Mouse (Mus musculus) cerebellum, postnatal 10 days (tissue): Measurements from ENCODE around the gene Vgll4.

Experiments
- DNase-seq, 2 experiments: peaks; one replicate each; pipeline ENCODE4 v3.0.0; 2021; ENCODE audit warnings: mixed read lengths in 2 of 2

Gene Vgll4

GRCm38 (mm10) chr6:114969213-114970120 is at the start of gene Vgll4:
Gene Vgll4 (minus strand): TSS chr6:114969994.
- DNase-seq = peak; percentile 77 to 79

DNA sequence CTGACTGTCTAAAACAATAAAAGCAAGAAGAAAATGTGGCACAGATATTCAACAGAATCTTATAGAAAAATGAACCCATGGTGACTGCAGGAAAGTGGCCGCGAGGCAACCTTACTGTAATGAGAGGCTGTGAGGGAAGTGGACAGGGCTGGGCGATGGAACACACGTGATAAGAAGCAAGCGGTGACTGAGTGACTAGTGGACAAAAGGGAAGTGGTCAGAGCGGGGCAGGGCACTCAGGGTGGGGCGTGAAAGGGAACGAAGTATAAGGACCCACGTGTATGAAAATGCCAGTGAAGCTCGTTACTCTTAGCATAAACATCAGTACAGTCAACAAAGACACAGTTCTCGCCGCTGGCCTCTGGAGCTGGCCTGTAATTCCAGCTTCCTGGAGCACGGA is 45.7 kb upstream of the Vgll4 start:
- no peak for DNase-seq

- DNase-seq = no peak
Measured at GRCm38 (mm10) chr6:115013574-115013973, 43.8 kb upstream of the Vgll4 start.

DNA sequence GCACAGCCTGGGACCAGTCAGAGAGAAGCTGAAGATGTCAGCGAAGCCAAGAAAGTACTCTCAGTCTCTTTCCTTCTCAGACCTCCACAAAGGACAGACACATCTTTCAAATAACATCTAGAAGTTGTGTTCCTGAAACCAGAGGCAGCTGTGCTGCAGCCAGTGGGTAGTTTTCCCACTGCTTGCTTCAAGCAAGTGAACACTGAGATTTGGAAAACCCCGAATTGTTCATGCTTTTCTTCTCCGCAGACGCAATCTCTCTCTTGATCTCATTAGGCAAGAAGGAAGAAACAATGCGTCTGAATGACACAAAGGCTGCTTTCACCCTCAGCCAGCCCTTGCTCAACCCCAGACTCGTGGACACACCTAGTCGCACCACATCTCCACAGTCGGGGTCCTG is 42.0 kb upstream of the Vgll4 start:
- no peak for DNase-seq

GRCm38 (mm10) chr6:115010815-115011214 is 41.0 kb upstream of the Vgll4 start:
- no peak for DNase-seq

GRCm38 (mm10) chr6:115010304-115010703 is 40.5 kb upstream of the Vgll4 start:
- DNase-seq = no peak

- peak; percentile 90 to 93 for DNase-seq
Measured at GRCm38 (mm10) chr6:115007728-115008127, 37.9 kb upstream of the Vgll4 start.

DNA sequence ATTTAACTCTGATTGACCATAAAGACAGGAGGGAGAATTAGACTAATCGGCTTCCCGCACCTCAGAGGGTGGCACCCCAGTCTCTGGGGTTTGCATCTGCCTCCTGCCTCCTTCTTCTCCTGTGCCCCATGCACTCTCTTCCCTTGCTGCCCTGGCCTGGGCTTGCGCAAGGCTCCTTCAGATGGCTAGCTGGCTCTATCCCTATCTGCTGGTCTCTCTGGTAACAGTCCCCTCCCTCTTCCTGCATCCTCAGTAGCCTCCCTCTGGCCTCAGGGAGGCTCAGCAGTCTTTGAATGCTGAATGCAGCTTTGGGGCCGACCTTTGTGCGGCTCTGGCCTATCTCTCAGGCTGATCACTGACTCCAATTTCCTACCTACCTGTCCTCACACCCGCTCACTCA is 37.2 kb upstream of the Vgll4 start:
- no peak for DNase-seq

DNA sequence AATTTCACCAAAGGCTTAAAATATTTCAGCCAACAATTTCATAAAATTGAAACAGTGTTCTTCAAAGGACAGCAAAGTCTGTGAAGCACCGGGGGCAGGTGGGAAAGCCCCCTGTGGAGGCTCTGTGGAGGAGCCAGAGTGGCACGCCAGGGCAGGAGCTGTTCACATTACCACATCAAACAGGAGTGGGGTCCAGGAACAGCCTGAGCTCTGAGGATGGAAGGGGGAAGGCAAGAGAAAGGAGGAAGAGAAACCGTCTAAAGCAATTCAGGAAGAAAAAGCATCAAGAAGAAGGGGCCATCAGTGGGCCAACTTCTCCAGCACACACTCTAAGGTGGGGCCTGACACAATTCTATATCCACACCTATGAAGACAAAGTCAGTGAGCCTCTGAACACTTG is 36.3 kb upstream of the Vgll4 start:
- no peak for DNase-seq

DNA sequence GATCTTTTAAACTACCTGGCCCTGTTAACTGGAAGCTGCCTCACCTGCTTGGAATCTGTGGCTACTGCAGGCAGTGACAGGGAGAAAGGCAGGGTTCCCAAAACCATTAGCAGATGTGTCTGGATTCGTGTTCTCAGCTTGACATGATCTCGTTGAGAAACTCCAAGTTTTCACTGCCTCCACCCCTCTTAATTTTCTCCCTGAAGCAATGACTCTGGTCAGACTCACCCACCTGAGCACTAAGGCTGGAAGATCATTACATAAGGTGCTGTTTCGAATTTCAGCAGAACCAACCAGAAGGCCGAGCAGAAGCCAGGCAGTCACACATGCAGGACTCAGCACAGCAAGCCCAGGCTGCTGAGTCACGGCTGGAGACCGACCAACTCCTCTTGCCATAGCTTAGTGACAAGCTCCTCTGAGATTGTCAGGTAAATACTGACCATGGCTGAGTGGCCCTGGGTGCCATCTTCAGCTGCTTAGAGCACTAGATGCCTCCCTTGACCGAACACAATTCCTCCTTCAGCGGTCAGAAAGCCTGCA is 35.6 kb upstream of the Vgll4 start:
- peak; percentile 27 to 29 for DNase-seq

DNA sequence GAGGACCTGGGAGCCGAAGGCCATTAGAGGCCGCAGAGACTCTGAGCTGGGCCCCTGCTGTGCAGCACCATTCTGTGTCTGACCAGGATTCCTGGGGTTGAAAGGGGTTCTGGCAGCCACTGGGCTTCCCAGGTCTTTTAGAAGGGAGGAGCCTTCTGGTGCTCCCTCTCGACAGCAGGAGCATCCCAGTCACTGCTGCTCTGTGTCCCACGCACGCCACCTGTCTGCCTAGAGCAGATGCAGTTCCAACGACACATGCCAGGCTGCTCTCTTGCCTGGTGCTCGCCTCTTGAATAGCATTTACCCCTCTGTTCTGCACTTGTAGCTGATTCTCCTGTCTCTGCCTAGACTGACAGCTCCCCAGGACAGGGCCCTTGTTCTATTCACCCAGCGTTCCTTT is 34.8 kb upstream of the Vgll4 start:
- DNase-seq = peak; percentile 33 to 38

DNA sequence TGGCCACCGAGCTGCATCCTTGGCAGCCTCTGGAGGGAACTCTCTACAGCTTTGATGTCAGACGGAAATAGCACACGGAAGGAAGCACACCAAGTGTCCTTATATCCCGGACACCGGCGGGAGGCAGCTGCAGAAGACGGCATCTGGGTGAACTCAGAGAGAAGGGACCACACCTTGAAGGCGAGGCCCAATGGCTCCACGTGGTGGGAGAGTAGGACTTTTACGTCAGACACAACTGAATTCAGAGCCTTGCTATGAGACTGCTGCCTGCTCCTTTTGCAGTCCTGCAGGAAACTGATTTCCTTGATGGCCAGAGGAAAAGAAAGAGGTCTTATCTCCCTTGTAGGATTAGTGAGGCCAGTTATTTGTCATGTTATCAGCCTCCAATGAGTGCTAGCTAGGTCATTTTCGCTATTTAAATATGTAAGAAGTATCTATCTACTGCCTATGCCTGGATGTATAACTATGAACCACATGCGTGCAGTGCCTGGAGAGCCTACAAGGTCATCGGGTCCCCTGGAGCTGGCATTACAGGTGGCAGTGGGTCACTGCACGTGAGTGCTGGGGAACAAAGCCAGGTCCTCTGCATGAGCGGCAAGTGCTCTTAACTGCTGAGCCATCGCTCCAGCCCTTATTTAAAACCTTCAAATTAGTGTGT is 28.7 kb upstream of the Vgll4 start:
- no peak for DNase-seq

DNA sequence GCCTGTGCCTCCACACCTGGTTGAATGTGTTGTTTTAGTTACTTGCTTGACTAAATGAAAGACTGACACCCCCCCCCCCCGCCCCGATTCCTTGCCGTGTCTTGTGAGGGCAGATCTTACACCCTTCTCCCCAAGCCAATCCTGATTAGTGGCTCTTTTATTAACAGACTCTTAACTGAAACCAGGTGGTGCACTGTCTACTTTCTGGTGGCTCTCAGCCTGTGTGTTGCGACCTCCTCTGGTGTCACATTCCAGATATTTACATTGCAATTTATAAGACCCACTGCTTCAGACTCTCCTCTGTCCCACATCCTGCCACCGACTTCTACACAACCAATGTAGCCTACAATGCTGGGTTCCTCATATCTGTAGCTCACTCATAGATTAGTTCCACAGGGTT is 27.7 kb upstream of the Vgll4 start:
- DNase-seq = no peak

- no peak for DNase-seq
Measured at GRCm38 (mm10) chr6:114996910-114997309, 27.1 kb upstream of the Vgll4 start.

DNA sequence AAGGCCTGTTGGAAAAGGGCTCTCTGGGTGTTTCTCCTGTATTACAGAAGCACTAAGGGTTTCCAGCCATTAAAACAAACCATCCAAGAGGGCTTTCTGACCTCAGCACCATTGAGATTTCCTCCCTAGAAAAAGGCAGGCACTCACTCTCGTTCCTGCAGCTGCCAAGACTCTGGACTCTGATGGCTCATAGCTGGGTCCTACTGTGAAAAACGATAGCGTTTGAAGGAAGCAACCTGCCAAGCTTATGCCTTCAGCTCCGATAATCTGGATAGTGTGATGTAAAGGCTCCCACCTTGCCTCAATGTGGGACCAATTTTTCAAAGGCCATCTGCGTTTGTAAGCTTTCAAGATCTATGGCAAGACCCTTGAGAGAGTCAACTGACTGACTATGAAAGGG is 24.3 kb upstream of the Vgll4 start:
- DNase-seq = no peak

- no peak for DNase-seq
Measured at GRCm38 (mm10) chr6:114993659-114994058, 23.9 kb upstream of the Vgll4 start.

DNA sequence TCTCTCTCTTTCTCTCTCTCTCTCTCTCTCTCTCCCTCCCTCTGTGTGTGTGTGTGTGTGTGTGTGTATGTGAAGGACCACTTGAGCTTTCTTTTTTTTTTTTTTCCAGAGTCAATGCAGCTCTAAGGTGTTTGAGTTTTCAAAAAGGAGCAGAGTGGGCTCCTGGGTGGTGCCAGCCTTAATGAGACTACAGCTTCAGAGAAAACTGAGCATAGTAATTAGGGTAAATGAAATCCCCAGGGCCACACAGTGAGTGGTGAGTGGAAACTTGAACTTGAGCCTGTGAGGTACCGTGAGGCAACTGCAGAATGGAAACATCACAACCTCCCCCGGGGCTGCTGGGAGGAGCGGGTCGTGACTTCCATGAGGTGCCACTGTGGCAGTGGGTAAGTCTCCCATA is 22.1 kb upstream of the Vgll4 start:
- no peak for DNase-seq

DNA sequence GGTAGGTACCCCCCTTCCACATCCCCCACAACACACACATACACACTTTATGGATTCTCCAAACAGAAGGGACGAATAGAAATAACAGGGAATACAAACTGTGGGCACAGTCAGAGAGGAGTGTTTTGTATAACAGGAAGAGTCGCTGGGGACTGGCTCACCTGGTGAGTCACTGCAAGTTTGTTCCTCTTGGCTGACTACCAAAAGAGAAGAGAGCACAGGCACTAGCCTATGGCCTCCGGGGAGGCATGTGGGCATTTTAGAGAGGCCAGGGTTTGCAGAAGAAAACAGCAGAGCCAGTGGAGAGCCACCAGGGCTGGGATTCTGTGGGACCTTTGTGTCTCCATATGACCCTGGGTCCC is 18.8 kb upstream of the Vgll4 start:
- no peak for DNase-seq

GRCm38 (mm10) chr6:114987966-114988618 is 18.3 kb upstream of the Vgll4 start:
- peak; percentile 47 to 59 for DNase-seq

DNA sequence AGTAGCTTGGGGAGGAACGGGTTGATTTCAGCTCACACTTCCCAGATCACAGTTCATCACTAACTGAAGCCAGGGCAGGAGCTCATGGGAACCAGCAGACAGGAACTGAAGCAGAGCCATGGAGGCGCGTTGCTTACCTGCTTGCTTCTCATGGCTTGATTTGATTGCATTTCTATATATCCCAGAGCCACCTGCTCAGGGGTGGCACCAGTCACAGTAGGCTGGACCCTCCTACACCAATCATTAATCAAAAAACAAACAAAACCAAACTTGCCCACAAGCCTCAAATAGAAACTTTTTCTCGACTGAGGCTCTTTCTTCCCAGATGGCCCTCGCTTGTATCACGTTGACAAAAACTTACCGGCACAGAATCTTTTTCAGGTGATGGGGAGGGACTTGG is 12.9 kb upstream of the Vgll4 start:
- DNase-seq = no peak

DNA sequence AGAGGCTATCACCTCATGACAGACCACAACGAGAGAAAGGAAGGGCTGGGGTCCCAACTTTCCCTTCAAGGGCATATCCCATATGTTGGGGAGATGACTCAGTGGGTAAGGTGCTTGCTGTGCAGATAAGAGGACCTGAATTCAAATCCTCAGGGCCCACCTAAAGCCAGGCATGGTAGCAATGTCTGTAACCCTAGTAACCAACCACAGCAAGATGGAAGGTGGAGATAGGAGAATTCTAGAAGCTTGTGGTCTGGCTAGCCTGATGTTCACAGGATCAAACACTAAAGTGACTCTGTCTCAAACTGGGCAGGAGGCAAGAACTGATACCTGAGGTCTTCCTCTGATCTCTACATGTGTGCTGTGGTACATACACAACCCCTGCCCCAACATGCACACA is 9.9 kb upstream of the Vgll4 start:
- no peak for DNase-seq

DNA sequence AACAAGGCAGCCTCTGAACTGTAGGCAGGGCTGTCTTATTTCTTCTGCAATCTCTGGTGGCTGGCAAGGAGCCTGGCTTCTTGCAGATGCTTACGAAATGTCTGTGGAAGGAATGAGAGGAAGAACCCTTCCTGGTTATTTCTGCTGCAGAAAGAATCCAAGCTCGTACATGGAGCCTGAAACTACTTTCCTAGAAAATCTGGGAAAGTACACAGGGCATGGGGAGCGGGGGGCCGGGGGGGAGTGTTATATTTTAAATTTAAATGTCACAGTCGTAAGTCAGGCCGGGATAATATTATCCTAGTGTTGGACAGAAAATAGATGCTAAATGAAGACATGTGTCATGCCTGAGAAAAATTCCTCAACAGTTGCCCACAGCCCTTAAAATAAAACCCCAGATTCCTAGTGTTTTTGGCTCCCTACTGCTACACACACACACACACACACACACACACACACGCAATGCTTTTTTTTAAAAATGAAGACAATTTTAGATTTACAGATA is 7.2 kb upstream of the Vgll4 start:
- DNase-seq = no peak

- DNase-seq = no peak
Measured at GRCm38 (mm10) chr6:114974331-114974730, 4.5 kb upstream of the Vgll4 start.
